Comparison of ENCODE assay signal across 16 mouse cellular contexts in the genomic region with DNA sequence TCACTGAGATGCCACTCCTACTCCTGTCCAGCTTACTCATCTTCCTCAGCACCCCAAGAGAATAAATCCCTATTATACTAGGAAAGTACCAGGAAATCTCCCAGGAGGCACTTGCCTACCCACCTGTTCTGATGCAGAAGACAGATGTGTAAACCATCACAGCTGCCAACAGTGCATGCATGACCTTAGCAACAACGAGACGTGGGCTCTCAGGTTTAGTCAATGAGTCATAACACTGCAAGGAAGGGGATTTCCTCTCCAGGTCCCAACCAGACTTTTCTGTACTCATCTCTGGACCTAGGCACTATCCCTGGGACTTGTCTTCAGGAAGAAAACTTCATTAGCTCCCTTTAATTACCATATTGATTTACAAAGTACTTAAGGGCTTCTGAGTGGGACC.
"Had no signal": no experiment of that assay in that cellular context is flagged by ENCODE, and none has a peak within 500 bp of the region (broad histone marks: within the 10 kb centered on the region; RNA-seq: fewer than 3 reads in every experiment).

No protein-coding gene starts in this region.

- H3K9me3 ChIP-seq: limb, embryonic 15.5 days; liver, embryonic 13.5 days; lung, embryonic 15.5 days; megakaryocyte, embryonic 14.5 days; midbrain, embryonic 15.5 days; neural tube, embryonic 13.5 days had no signal

- H3K4me3 ChIP-seq: layer of hippocampus, adult 2 months; limb, embryonic 15.5 days; liver, embryonic 13.5 days; lung, embryonic 15.5 days; megakaryocyte, embryonic 14.5 days; midbrain, embryonic 15.5 days; neural tube, embryonic 13.5 days had no signal

- H3K27ac ChIP-seq: layer of hippocampus, adult 2 months; limb, embryonic 15.5 days; liver, embryonic 13.5 days; lung, embryonic 15.5 days; macrophage; midbrain, embryonic 15.5 days; neural tube, embryonic 13.5 days; stomach, postnatal 0 days had no signal

- H3K4me1 ChIP-seq: limb, embryonic 15.5 days; liver, embryonic 13.5 days; midbrain, embryonic 15.5 days; neural tube, embryonic 13.5 days had no signal

- H3K27me3 ChIP-seq: limb, embryonic 15.5 days; liver, embryonic 13.5 days; lung, embryonic 15.5 days; megakaryocyte, embryonic 14.5 days; midbrain, embryonic 15.5 days; neural tube, embryonic 13.5 days had no signal

- H3K36me3 ChIP-seq: limb, embryonic 15.5 days; liver, embryonic 13.5 days; lung, embryonic 15.5 days; midbrain, embryonic 15.5 days; neural tube, embryonic 13.5 days had no signal

- ATAC-seq: liver, postnatal 0 days; midbrain, embryonic 15.5 days had no signal

- H3K4me2 ChIP-seq: limb, embryonic 15.5 days; liver, embryonic 13.5 days; lung, embryonic 15.5 days; midbrain, embryonic 11.5 days; midbrain, embryonic 15.5 days; neural tube, embryonic 13.5 days had no signal

- DNase-seq: kidney, postnatal 10 days; kidney, postnatal 4 days; liver, embryonic 13.5 days; liver, postnatal 0 days; lung, postnatal 14 days; right cerebral cortex, postnatal 14 days; thymus, postnatal 14 days had no signal

- H3K9ac ChIP-seq: limb, embryonic 15.5 days; liver, embryonic 13.5 days; liver, postnatal 0 days; lung, embryonic 15.5 days; midbrain, embryonic 15.5 days; neural tube, embryonic 13.5 days had no signal
